Mouse (Mus musculus) lung, embryonic 15.5 days (tissue): ENCODE data around the gene Pop7. TPM values are rescaled to one million over a fixed set of nuclear protein-coding genes. Genes with fewer than 3 reads are reported as not detected.

Experiments
- ATAC-seq: fragments of 200-750 bp; cut with Nextera tagmentation; 2 replicates; pipeline ENCODE4 v1.8.0; 2017; ENCODE audit warnings: moderate number of reproducible peaks, borderline replicate concordance; ENCODE audit not compliant: low FRiP score, low TSS enrichment; ENCODE audit errors: extremely low read depth
- H3K27ac ChIP-seq: fragments of 300-500 bp; sonication (generic); 2 replicates; pipeline ENCODE4 v1.5.1; 2015; ENCODE audit warnings: moderate library complexity, mild to moderate bottlenecking, inconsistent platforms
- H3K27me3 ChIP-seq: fragments of 300-500 bp; sonication (generic); 2 replicates; pipeline ENCODE4 v1.6.1; 2015; ENCODE audit warnings: inconsistent platforms
- H3K36me3 ChIP-seq: fragments of 300-500 bp; sonication (generic); 2 replicates; pipeline ENCODE4 v1.6.1; 2015; ENCODE audit warnings: inconsistent platforms
- H3K4me1 ChIP-seq: fragments of 300-500 bp; sonication (generic); 2 replicates; pipeline ENCODE4 v1.6.1; 2015; ENCODE audit warnings: inconsistent platforms
- H3K4me2 ChIP-seq: fragments of 300-500 bp; sonication (generic); 2 replicates; pipeline ENCODE4 v1.6.1; 2015; ENCODE audit warnings: inconsistent platforms, mild to moderate bottlenecking, moderate library complexity
- H3K4me3 ChIP-seq: fragments of 300-500 bp; sonication (generic); 2 replicates; pipeline ENCODE4 v1.5.1; 2015; ENCODE audit warnings: mild to moderate bottlenecking, inconsistent platforms
- H3K9ac ChIP-seq: fragments of 300-500 bp; sonication (generic); 2 replicates; pipeline ENCODE4 v1.6.1; 2015; ENCODE audit warnings: inconsistent platforms
- H3K9me3 ChIP-seq: fragments of 300-500 bp; sonication (generic); 2 replicates; pipeline ENCODE4 v1.6.1; 2016; ENCODE audit warnings: inconsistent platforms
- WGBS: fragments of 180-500 bp; shearing (Covaris S2); methylation state at CpG from one replicate; pipeline ENCODE4 v1.1.7; 2015; 5-methylcytosine and 5-hydroxymethylcytosine counted together
- polyA plus RNA-seq: library from polyadenylated mRNA; unstranded; fragments of >200 nt; fragmentation: Nextera tagmentation; extraction: Ambion mirVana; gene quantifications from 2 replicates; pipeline ENCODE4 v1.2.1, GENCODE M21; 2015

Pop7 gene
- polyA plus RNA-seq, 1 experiment from 2014 or later = 54.1 TPM

DNA sequence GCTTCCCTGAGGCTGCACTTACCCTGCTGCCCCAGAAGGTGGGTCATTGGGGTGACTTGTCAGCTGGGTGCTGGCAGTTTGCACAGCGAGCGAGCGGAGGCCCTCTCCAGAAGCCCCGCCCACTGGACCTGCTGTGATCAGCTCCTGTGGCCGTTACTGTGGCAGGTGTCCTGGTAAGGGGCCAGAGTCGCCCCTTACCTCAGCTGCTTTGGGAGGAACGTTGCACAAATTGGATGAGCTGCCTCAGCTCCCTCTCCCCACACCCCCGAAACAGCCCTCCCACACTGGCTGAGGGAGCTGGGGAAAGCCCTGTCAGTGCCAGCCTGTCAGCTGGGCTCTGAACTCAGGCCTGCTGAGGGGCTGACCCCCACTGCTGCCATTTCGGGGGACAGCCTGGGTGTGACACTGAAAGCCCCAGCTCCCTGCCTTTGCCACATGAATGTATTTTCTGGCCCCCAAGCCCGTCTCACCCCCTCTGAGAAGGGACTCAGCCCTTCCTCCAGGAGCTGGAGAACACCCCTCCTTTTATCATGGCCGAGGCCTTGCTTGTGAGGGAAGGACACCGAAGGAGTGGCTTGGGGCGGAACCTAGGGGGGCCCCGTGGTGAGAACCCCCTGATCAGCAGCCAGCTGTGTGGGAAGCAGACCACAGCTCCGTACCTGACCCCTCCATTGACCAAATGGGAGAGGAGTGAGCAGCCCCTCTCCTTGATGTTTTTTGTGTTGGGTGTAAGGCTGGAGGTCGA lies 24.0 kb upstream of the Pop7 start:
- no peak overlapping the region for H3K27ac ChIP-seq
- 46% methylated on average over 16 of the region's 16 CpGs for WGBS
- H3K9ac ChIP-seq = no peak overlapping the region

GRCm38 (mm10) chr5:137525511-137525910 lies 23.2 kb upstream of the Pop7 start:
- Histone ChIP-seq H3K4me3 (no peak overlapping the region), H3K9me3 (no peaks in the 10 kb centered on the region), H3K36me3 (peaks cover 94% of the 10 kb centered on the region), H3K9ac (no peak overlapping the region), H3K27me3 (no peaks in the 10 kb centered on the region), H3K4me2 (no peak overlapping the region), H3K4me1 (peaks cover 20% of the 10 kb centered on the region; the same call in 1 of the 2 replicates), H3K27ac (no peak overlapping the region)
- ATAC-seq = no peak
- WGBS = 72% methylated on average over 16 of the region's 16 CpGs

More for the DNA sequence above, 24.0 kb upstream of the Pop7 start:
- ATAC-seq = no peak
- H3K4me1 ChIP-seq = peaks cover 21% of the 10 kb centered on the region; the same call in 1 of the 2 replicates
- peaks cover 85% of the 10 kb centered on the region for H3K36me3 ChIP-seq
- no peak overlapping the region for H3K4me3 ChIP-seq
- H3K27me3 ChIP-seq = no peaks in the 10 kb centered on the region
- no peak overlapping the region for H3K4me2 ChIP-seq
- H3K9me3 ChIP-seq = no peaks in the 10 kb centered on the region

DNA sequence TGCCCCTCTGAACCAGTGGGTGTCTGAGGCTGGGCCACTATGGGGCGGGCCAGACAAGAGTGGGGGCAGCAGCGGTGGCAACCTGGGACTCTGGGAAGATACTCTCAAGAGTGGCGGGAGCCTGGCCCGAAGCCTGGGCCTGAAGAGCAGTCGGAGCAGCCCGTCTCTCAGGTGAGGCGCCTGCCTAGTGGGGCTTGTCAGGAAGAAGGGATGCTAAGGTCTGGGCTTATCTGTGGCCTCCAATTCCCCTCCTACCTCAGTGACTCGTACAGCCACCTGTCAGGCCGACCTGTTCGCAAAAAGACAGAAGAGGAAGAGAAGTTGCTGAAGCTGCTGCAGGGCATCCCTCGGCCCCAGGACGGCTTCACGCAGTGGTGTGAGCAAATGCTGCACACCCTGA lies 22.4 kb upstream of the Pop7 start:
- Histone ChIP-seq H3K27ac (no peak overlapping the region), H3K36me3 (peaks cover 96% of the 10 kb centered on the region), H3K9ac (no peak overlapping the region), H3K27me3 (no peaks in the 10 kb centered on the region), H3K9me3 (no peaks in the 10 kb centered on the region), H3K4me1 (peaks cover 13% of the 10 kb centered on the region; the same call in 1 of the 2 replicates), H3K4me2 (no peak overlapping the region), H3K4me3 (no peak overlapping the region)
- 82% methylated on average over 13 of the region's 13 CpGs for WGBS
- no peak for ATAC-seq

DNA sequence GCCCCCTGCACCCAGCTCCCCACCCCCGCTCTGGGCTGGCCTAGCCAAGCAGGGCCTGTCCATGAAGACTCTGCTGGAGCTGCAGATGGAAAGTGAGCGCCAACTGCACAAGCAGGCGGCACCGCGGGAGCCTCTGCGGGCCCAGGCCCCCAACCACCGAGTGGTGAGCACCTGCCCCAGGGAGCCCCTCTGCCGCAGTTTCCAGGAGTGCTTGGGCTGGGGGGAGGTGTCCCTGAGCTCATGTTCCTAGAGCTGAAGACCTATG lies 21.9 kb upstream of the Pop7 start:
- no peaks in the 10 kb centered on the region for H3K27me3 ChIP-seq
- no peak overlapping the region for H3K9ac ChIP-seq
- 85% methylated on average over 8 of the region's 8 CpGs for WGBS
- peaks cover 96% of the 10 kb centered on the region for H3K36me3 ChIP-seq
- no peaks in the 10 kb centered on the region for H3K9me3 ChIP-seq
- peaks cover 10% of the 10 kb centered on the region; the same call in 1 of the 2 replicates for H3K4me1 ChIP-seq
- ATAC-seq = no peak
- no peak overlapping the region for H3K4me3 ChIP-seq
- no peak overlapping the region for H3K4me2 ChIP-seq
- H3K27ac ChIP-seq = no peak overlapping the region

- 77% methylated on average over 25 of the region's 25 CpGs for WGBS
- H3K4me1 ChIP-seq = peaks cover 10% of the 10 kb centered on the region; the same call in 1 of the 2 replicates
- H3K27ac ChIP-seq = no peak overlapping the region
- H3K4me3 ChIP-seq = no peak overlapping the region
- H3K9me3 ChIP-seq = no peaks in the 10 kb centered on the region
- peaks cover 96% of the 10 kb centered on the region for H3K36me3 ChIP-seq
- no peak overlapping the region for H3K4me2 ChIP-seq
- H3K27me3 ChIP-seq = no peaks in the 10 kb centered on the region
- ATAC-seq = no peak
- H3K9ac ChIP-seq = no peak overlapping the region
These were observed 21.3 kb upstream of the Pop7 start for GRCm38 (mm10) chr5:137523396-137524250.

GRCm38 (mm10) chr5:137522711-137523110 lies 20.4 kb upstream of the Pop7 start:
- Histone ChIP-seq H3K9ac (no peak overlapping the region), H3K4me3 (no peak overlapping the region), H3K27ac (no peak overlapping the region), H3K9me3 (no peaks in the 10 kb centered on the region), H3K4me2 (no peak overlapping the region), H3K27me3 (no peaks in the 10 kb centered on the region), H3K4me1 (peaks cover 10% of the 10 kb centered on the region; the same call in 1 of the 2 replicates), H3K36me3 (peaks cover 88% of the 10 kb centered on the region)
- WGBS = 68% methylated on average over 11 of the region's 11 CpGs
- no peak for ATAC-seq

DNA sequence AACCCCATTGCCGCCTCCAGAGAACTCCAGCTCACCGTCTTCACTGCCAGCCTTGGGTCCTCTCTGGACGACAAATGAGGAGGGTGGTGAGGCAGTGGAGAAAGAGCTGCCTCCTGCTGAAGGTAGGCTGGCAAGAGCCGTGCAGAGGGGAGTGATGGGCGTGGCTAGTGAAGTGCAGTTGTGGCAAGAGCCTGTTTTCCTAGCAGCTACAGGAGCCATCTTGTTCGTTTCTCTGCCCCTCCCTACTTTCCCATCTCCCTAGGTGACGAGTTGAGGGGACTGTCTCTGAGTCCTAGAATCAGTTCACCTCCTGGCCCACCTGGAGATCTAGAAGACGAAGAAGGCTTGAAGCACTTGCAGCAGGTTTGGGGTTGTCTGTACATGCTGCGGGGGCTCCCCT lies 19.5 kb upstream of the Pop7 start:
- 67% methylated on average over 9 of the region's 9 CpGs for WGBS
- no peak overlapping the region for H3K9ac ChIP-seq
- no peak overlapping the region for H3K4me3 ChIP-seq
- H3K4me1 ChIP-seq = peaks cover 10% of the 10 kb centered on the region; the same call in 1 of the 2 replicates
- no peak for ATAC-seq
- H3K9me3 ChIP-seq = no peaks in the 10 kb centered on the region
- H3K27ac ChIP-seq = no peak overlapping the region
- no peak overlapping the region for H3K4me2 ChIP-seq
- H3K36me3 ChIP-seq = peaks cover 81% of the 10 kb centered on the region
- no peaks in the 10 kb centered on the region for H3K27me3 ChIP-seq

DNA sequence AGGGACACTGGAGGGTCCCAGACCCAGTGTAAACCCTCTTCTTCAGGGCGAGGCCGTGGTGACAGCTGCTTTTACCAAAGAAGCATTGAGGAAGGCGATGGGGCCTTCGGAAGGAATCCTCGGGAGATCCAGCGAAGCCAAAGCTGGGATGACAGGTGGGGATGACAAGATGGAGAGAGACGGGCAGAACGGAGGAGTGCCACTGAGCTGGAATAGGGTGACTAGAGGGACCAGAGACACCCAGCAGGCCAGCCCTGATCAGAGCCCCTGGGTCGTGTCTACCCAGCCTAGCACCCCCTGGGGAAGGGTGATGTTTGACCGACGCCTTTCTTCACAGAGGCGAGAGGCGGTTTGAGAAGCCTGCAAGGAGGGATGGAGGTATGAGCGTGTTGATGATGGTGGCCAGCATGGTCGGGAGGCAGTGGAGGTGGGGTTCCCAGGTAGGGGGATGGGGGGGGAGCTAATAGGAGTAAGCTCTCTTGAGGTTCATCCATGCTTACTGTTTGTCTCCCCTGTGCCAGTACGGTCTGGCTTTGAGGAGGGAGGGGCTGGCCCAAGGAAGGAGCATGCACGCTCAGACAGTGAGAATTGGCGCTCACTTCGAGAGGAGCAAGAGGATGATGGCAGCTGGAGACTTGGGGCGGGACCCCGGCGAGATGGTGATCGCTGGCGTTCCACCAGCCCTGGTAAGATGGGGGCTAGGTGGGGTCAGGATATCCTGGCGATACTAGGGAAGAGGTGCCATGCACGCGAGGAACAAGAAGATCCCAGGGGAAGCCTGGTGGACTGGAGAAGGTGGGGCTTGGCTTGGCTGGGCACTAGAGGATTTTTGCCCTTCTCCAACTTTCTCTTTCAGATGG lies 17.6 kb upstream of the Pop7 start:
- no peak for ATAC-seq
- H3K36me3 ChIP-seq = peaks cover 64% of the 10 kb centered on the region
- no peak overlapping the region for H3K27ac ChIP-seq
- no peak overlapping the region for H3K9ac ChIP-seq
- H3K9me3 ChIP-seq = no peaks in the 10 kb centered on the region
- H3K4me3 ChIP-seq = no peak overlapping the region
- no peaks in the 10 kb centered on the region for H3K27me3 ChIP-seq
- peaks cover 2% of the 10 kb centered on the region; the same call in 1 of the 2 replicates for H3K4me1 ChIP-seq
- 86% methylated on average over 27 of the region's 27 CpGs for WGBS
- no peak overlapping the region for H3K4me2 ChIP-seq

- no peak for ATAC-seq
- Histone ChIP-seq H3K9me3 (no peaks in the 10 kb centered on the region), H3K9ac (no peak within 1 kb of the TSS), H3K36me3 (peaks cover 50% of the 10 kb centered on the region), H3K27ac (no peak within 1 kb of the TSS), H3K27me3 (no peaks in the 10 kb centered on the region), H3K4me3 (no peak within 1 kb of the TSS), H3K4me1 (peaks cover 13% of the 10 kb centered on the region), H3K4me2 (no peak within 1 kb of the TSS)
- WGBS = 73% methylated on average over 5 of the region's 5 CpGs
These were observed 16.1 kb upstream of the Pop7 start, which contains the start of gene Gigyf1 for GRCm38 (mm10) chr5:137518436-137518835. TSS of gene Gigyf1 (plus strand) at chr5:137518548.

- no peaks in the 10 kb centered on the region for H3K27me3 ChIP-seq
- ATAC-seq = no peak
- H3K9me3 ChIP-seq = no peaks in the 10 kb centered on the region
- no peak overlapping the region for H3K4me3 ChIP-seq
- peaks cover 13% of the 10 kb centered on the region for H3K36me3 ChIP-seq
- no peak overlapping the region for H3K27ac ChIP-seq
- WGBS = 88% methylated on average over 3 of the region's 3 CpGs
- H3K9ac ChIP-seq = no peak overlapping the region
- H3K4me2 ChIP-seq = no peak overlapping the region
- peaks cover 38% of the 10 kb centered on the region for H3K4me1 ChIP-seq
These were observed 12.5 kb upstream of the Pop7 start for GRCm38 (mm10) chr5:137514811-137515210.

DNA sequence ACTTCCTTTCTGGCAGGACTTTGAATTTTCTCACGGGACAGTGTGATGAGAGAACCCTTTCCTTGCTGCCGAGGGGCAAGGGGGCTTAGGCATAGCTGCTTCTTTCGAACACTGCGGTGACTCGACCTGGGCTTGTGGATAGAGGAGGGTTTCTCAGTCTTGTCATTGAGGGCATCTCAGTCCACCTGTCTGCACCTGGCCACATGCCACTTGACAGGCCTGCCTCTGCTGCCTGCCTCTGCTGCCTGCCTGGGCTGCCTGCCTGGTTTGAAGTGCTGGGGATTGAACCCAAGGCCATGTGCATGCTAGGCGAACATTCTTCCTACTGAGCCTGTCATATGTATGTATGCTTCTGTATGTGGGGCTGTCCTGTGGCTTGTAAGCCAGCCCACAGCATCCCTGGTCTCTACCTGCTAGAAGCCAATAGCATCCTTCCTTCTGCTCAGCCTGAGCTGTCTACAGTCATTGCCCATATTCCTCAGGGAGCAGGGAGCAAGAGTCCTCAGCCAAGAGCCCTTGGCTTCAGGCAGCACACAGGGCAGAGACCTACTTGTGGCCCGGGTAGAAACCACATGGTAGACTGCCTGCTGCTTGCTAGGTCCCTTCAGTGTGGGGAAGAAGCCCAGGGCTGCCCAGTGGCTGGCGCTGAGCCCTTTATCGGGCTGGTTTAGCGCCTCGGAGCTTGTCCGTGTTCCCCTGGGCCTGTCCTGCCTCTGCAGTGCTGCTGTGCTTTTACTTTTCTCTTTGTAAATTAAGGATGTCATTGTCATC lies 11.8 kb upstream of the Pop7 start:
- Histone ChIP-seq H3K27ac (no peak overlapping the region), H3K4me1 (peaks cover 41% of the 10 kb centered on the region), H3K9me3 (no peaks in the 10 kb centered on the region), H3K27me3 (no peaks in the 10 kb centered on the region), H3K9ac (no peak overlapping the region), H3K4me2 (no peak overlapping the region), H3K36me3 (peaks cover 6% of the 10 kb centered on the region; the same call in 1 of the 2 replicates), H3K4me3 (no peak overlapping the region)
- ATAC-seq = no peak
- WGBS = 82% methylated on average over 12 of the region's 12 CpGs
